Mouse (Mus musculus): ENCODE measurements around the gene Bicral. TPM values are rescaled to one million over a fixed set of nuclear protein-coding genes. Genes with fewer than 3 reads are reported as not detected.
A peak's percentile ranks its signal among the peaks of the same experiment; 100 is the strongest.

The Bicral gene
- total and polyA plus RNA-seq, 3 experiments = 3.0 to 7.4 (median 5.9) TPM

- Histone ChIP-seq H3K79me2 (replicated peaks; ENCODE audit: control insufficient read depth, extremely low read depth, insufficient read depth, poor library complexity, severe bottlenecking) (peaks cover 4% of the 10 kb centered on the region), H3K36me3 (replicated peaks in 1 of 2; ENCODE audit: control insufficient read depth in 1 of 2, insufficient read depth in 1 of 2, low read length in 1 of 2) (no peaks in the 10 kb centered on the region), H3K27me3 (replicated peaks) (no peaks in the 10 kb centered on the region), H3K9ac (ENCODE audit: insufficient read depth, low read depth) (no peak overlapping the region), H3K27ac (ENCODE audit: insufficient read depth, low read depth) (no peak overlapping the region), H3K4me3 (replicated peaks in 1 of 3; ENCODE audit: low read depth in 2 of 3, low read length in 2 of 3, poor library complexity in 1 of 3) (no peak overlapping the region), H3K9me3 (replicated peaks; ENCODE audit: low read length) (no peaks in the 10 kb centered on the region), H3K4me2 (ENCODE audit: insufficient read depth, low read depth, poor library complexity, severe bottlenecking) (no peak overlapping the region), H3K4me1 (ENCODE audit: control insufficient read depth in 1 of 2, insufficient read depth in 2 of 2) (peaks cover 5 to 9% of the 10 kb centered on the region in 2 experiments; a peak in 2 of 4 replicates)
- TF ChIP-seq MAZ (IDR thresholded peaks at IDR 0.05; ENCODE audit: low read depth, low read length) = no peak
- no peak for TF ChIP-seq USF1 (IDR thresholded peaks at IDR 0.05; ENCODE audit: low read depth, low read length)
- no peak for TF ChIP-seq PAX5 (IDR thresholded peaks at IDR 0.05; ENCODE audit: low read length)
- no peak for TF ChIP-seq ZNF384 (IDR thresholded peaks at IDR 0.05; ENCODE audit: low read depth, low read length)
- TF ChIP-seq ZMIZ1 (IDR thresholded peaks at IDR 0.05; ENCODE audit: low read depth, low read length) = no peak
- no peak for TF ChIP-seq GABPA (IDR thresholded peaks at IDR 0.05; ENCODE audit: insufficient replicate concordance, low read depth, low read length)
- TF ChIP-seq ZC3H11A (IDR thresholded peaks at IDR 0.05; ENCODE audit: low read depth, low read length) = no peak
- TF ChIP-seq CHD1 (IDR thresholded peaks at IDR 0.05; ENCODE audit: low read depth, low read length) = no peak
- TF ChIP-seq MAX (IDR thresholded peaks at IDR 0.05; ENCODE audit: low read length) = no peak
- TF ChIP-seq UBTF (IDR thresholded peaks at IDR 0.05; ENCODE audit: low read depth, low read length) = no peak
- no peak for TF ChIP-seq HCFC1 (IDR thresholded peaks at IDR 0.05; ENCODE audit: low read depth, low read length)
- in situ Hi-C loops (cut with MboI; ENCODE audit: low pct_ligation_motif_present, low pct_unique_long_range_greater_than_20kb, low sequenced_read_pairs) (loop anchor here (10.0 kb wide), 1 partner anchor 98 kb away; no protein-coding TSS in a partner anchor), dilution Hi-C loops (cut with MboI; ENCODE audit: extremely low pct_ligation_motif_present, extremely low pct_unique_long_range_greater_than_20kb, low sequenced_read_pairs) (no loop called here)
- DNase-seq (ENCODE audit: extremely low read depth) = no peak
These were observed 71.3 kb downstream of the Bicral start for GRCm38 (mm10) chr17:46786952-46787351.

DNA sequence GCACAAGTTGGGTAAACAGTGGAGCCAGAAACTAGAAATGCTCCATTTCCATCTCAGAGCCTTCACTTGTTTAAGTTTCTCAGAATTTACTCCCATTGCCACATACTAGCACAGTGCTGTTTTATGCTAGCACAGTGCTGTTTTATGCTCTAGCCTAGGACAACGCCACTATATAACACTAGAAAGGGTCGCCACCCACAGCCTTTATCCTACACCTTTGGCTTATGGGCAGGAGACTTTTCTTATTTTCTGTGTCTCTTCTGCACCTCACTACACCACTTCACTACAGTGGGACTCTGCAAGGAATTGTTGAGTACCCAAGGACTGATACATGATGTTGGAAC, 75.1 kb downstream of the Bicral start:
- no peak overlapping the region for H3K4me2 ChIP-seq (ENCODE audit: insufficient read depth, low read depth, poor library complexity, severe bottlenecking)
- no peaks in the 10 kb centered on the region for H3K27me3 ChIP-seq (replicated peaks)
- in situ Hi-C loops (cut with MboI; ENCODE audit: low pct_ligation_motif_present, low pct_unique_long_range_greater_than_20kb, low sequenced_read_pairs) (loop anchor here (10.0 kb wide), 1 partner anchor 102 kb away; no protein-coding TSS in a partner anchor), dilution Hi-C loops (cut with MboI; ENCODE audit: extremely low pct_ligation_motif_present, extremely low pct_unique_long_range_greater_than_20kb, low sequenced_read_pairs) (no loop called here)
- H3K79me2 ChIP-seq (replicated peaks; ENCODE audit: control insufficient read depth, extremely low read depth, insufficient read depth, poor library complexity, severe bottlenecking) = peaks cover 39% of the 10 kb centered on the region
- no peaks in the 10 kb centered on the region for H3K9me3 ChIP-seq (replicated peaks; ENCODE audit: low read length)
- peak overlapping the region in 2 of 3 experiments; percentile 19 to 65 for H3K4me3 ChIP-seq (replicated peaks in 1 of 3; ENCODE audit: low read depth in 2 of 3, low read length in 2 of 3, poor library complexity in 1 of 3)
- H3K9ac ChIP-seq (ENCODE audit: insufficient read depth, low read depth) = no peak overlapping the region
- H3K27ac ChIP-seq (ENCODE audit: insufficient read depth, low read depth) = 0 out of 2 replicates have a peak overlapping the region, but pooled peaks have one; percentile 13
- no peak for TF ChIP-seq USF2 (conservative IDR thresholded peaks at IDR 0.05; ENCODE audit: low read depth, low read length)
- TF ChIP-seq TBP (conservative IDR thresholded peaks at IDR 0.05; ENCODE audit: low read depth, low read length) = 0 out of 2 replicates have a peak, but pooled peaks have one; percentile 31
- peak; percentile 5; the same call in 1 of the 2 replicates for TF ChIP-seq HCFC1 (IDR thresholded peaks at IDR 0.05; ENCODE audit: low read depth, low read length)
- H3K36me3 ChIP-seq (replicated peaks in 1 of 2; ENCODE audit: control insufficient read depth in 1 of 2, insufficient read depth in 1 of 2, low read length in 1 of 2) = peaks cover 25% of the 10 kb centered on the region in 2 experiments
- no peak for DNase-seq (ENCODE audit: extremely low read depth)
- H3K4me1 ChIP-seq (ENCODE audit: control insufficient read depth in 1 of 2, insufficient read depth in 2 of 2) = peaks cover 10 to 29% of the 10 kb centered on the region in 2 experiments
